Mouse (Mus musculus): ENCODE measurements around the gene Erich6b.

DNA sequence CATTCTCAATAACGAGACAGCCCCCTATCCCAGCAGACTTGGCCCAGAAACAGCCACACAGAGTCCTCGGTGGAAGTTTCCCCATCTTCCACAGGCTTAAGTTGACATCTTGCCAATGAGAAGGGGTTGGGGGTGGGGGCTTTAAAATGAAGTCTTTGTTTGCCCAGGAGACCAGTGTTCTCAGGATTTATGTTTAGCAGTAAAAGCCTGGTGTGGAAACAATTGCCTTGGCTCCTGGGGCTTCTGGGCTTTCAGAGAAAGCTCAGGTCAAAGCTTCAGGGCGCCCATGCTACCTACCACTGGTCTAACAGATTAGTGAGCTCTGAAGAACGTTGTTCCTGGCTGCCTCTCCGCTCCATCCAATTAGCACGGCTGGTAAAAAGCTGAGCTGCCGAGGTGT is 6.0 kb upstream of the Erich6b start:
- TF ChIP-seq CTCF (IDR thresholded peaks at IDR 0.05; ENCODE audit: low read depth) (no peak), EP300 (IDR thresholded peaks at IDR 0.05; ENCODE audit: low read depth) (no peak)
